Mouse (Mus musculus) heart, postnatal 0 days (tissue): ENCODE measurements around the gene D630023F18Rik.

Experiments used
- CTCF ChIP-seq: IDR thresholded peaks from 2 replicates; pipeline ENCODE4 v1.5.1; 2016; ENCODE audit warnings: antibody characterized with exemption, control low read depth, low read depth
- EP300 ChIP-seq: IDR thresholded peaks from 2 replicates; pipeline ENCODE4 v1.6.1; 2016; ENCODE audit warnings: antibody characterized with exemption, low read depth

DNA sequence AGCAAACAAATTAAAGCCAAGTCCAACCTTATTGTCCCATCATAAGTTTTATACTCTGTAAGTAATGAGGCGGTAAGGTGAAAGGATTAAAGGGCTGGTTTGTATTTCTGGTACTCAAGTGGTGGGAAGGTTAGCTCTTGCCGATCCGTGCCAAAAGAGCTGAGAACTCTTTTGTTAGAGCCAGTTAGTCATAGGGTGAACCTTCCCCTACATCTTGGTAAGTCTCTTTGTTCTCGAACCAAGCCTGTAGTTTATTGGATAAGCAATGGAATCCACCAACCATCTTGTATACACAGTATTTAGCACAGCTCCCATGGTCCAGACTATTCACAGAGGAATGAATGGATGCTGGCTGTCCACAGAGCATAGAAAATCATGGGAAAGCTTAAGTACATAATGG is 48.6 kb upstream of the D630023F18Rik start:
- TF ChIP-seq CTCF (no peak), EP300 (no peak)
